Mouse (Mus musculus) kidney, adult 2 months (tissue): ENCODE data around the gene Padi6. TPM values are rescaled to one million over a fixed set of nuclear protein-coding genes. Genes with fewer than 3 reads are reported as not detected.

Source experiments
- DNase-seq: peaks from one replicate; pipeline ENCODE4 v3.0.0; 2021
- H3K27ac ChIP-seq: fragments of 200-500 bp; 2 replicates; pipeline ENCODE4 v1.5.1; 2012; ENCODE audit warnings: low read depth, low read length, control low read depth, inconsistent platforms; ENCODE audit not compliant: insufficient read depth
- H3K27me3 ChIP-seq: fragments of 200-500 bp; replicated peaks from 2 replicates; pipeline ENCODE4 v1.6.1; 2012; ENCODE audit warnings: mild to moderate bottlenecking, moderate library complexity, low read length, inconsistent platforms; ENCODE audit not compliant: control insufficient read depth, insufficient read depth
- H3K36me3 ChIP-seq: fragments of 200-500 bp; 2 replicates; pipeline ENCODE4 v1.6.1; 2012; ENCODE audit warnings: mild to moderate bottlenecking, moderate library complexity, low read length, inconsistent platforms; ENCODE audit not compliant: control insufficient read depth, insufficient read depth
- H3K4me1 ChIP-seq: fragments of 200-500 bp; 2 replicates; pipeline ENCODE4 v1.6.1; 2011; ENCODE audit warnings: low read length; ENCODE audit not compliant: control insufficient read depth, insufficient read depth
- H3K4me3 ChIP-seq: fragments of 200-500 bp; 2 replicates; pipeline ENCODE4 v1.5.1; 2011; ENCODE audit warnings: mild to moderate bottlenecking, low read depth, low read length, control low read depth; ENCODE audit not compliant: insufficient read depth
- CTCF ChIP-seq: fragments of 200-500 bp; conservative IDR thresholded peaks from 2 replicates; pipeline ENCODE4 v1.5.1; 2011; ENCODE audit warnings: low read depth, mild to moderate bottlenecking, control low read depth, low read length, moderate library complexity, mixed read lengths; ENCODE audit not compliant: insufficient read depth, insufficient read length
- POLR2A ChIP-seq: fragments of 200-500 bp; IDR thresholded peaks from one replicate; pipeline ENCODE4 v1.6.1; 2011; ENCODE audit warnings: low read depth, low read length, control low read depth
- WGBS: fragments of 180-500 bp; shearing (Covaris S2); methylation state at CpG from one replicate; pipeline ENCODE4 v1.1.7; 2018; 5-methylcytosine and 5-hydroxymethylcytosine counted together
- polyA plus RNA-seq: library from polyadenylated mRNA; depleted of rRNA; stranded (reverse); fragments of >200 nt; gene quantifications from 2 replicates; pipeline ENCODE4 v1.2.3, GENCODE M21; 2012; rRNA removed

The Padi6 gene
- not detected in 2 replicates for polyA plus RNA-seq

DNA sequence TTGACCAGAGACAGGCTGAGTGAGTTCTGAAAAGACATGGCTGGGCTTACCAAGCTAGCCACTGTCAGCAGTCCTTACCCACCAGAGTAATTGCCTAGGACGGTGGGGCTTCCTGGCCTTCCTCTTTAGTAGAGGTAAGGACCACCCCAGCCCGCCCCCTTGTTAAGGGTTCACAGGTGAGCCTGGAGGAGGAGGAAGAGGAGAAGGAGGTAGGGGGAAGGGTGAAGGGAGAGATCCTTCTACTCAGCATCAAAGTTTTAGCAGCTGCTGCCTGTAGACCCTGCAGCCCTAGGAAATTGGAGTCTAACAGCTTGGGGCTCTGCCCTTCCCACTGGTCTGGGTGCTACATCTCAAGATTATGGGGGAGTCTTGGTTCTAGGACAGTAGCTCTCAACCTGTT, at the start of gene Padi6:
TSS of gene Padi6 (minus strand) at position 101 of the 400 bp plus-strand sequence.
- Histone ChIP-seq H3K36me3 (no peaks in the 10 kb centered on the region), H3K27me3 (no peaks in the 10 kb centered on the region), H3K4me3 (no peak within 1 kb of the TSS), H3K4me1 (no peaks in the 10 kb centered on the region), H3K27ac (no peak within 1 kb of the TSS)
- no peak for DNase-seq
- 49% methylated on average over 2 of the region's 2 CpGs for WGBS
- TF ChIP-seq POLR2A (no peak), CTCF (no peak)

DNA sequence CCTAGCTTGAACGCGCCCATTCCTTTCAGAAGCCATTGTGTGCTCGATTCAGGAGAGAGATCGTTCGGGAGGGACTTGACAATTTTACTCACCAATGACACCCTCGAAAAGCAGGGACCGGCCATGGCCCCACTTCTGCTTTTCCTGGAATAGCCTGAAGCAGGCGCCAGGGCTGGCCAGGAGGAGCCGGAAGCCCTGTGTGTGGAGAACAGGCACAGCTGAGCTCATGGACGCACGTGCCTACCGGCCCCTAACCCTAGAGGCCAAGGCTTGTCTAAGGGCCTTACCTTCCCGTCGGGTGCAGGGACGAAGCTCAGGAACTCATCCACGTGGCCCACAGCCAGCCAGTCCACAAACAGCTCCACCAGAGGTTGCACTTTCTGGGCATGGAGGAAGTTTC, 48.6 kb upstream of the Padi6 start:
- no peak overlapping the region for H3K4me3 ChIP-seq
- 79% methylated on average over 16 of the region's 16 CpGs for WGBS
- H3K4me1 ChIP-seq = no peaks in the 10 kb centered on the region
- H3K27ac ChIP-seq = no peak overlapping the region
- H3K36me3 ChIP-seq = no peaks in the 10 kb centered on the region
- TF ChIP-seq POLR2A (no peak), CTCF (no peak)
- no peak for DNase-seq
- H3K27me3 ChIP-seq = no peaks in the 10 kb centered on the region

DNA sequence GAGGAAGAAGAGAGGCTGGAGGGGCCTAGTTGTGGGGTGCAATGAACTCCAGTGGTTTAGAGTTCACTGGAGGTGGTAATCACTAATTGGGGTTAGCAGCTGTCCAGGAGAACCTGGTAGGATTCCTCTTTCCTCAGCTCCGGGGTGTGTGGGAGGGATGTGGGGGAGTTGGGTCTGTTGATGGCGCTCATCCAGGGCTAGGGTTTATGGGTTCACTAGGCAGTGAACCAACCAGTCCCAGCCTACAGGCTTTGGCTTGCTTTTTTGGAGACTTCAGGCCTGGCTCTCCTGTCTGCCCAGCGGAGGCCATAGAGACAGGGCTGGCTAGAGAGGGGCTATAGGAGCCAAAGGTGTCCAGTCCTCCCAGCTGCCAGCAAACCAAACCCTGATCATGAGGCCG, 47.5 kb upstream of the Padi6 start:
- Histone ChIP-seq H3K27me3 (no peaks in the 10 kb centered on the region), H3K27ac (no peak overlapping the region), H3K36me3 (no peaks in the 10 kb centered on the region), H3K4me3 (no peak overlapping the region), H3K4me1 (no peaks in the 10 kb centered on the region)
- no peak for TF ChIP-seq CTCF
- TF ChIP-seq POLR2A = no peak
- 55% methylated on average over 4 of the region's 4 CpGs for WGBS
- no peak for DNase-seq

DNA sequence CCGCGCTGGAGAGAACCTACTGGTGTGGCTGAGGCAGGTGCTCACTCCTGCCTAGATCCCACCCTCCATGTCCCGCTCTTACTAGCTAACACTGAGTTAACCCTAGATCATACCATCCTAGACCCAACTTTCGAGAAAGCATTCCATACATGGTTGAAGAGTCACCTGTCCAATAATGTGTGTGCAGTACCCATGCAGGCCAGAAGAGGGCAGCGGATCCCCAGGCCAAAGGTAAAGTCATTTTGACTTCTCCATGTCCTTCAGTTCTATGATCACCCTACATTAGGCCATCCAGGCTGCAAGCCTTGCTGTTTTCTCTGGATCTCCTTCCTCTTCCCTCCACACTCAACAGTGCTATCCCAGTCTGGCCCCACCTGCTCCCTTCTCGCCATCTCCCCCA, 46.5 kb upstream of the Padi6 start:
- H3K36me3 ChIP-seq = no peaks in the 10 kb centered on the region
- WGBS = 51% methylated on average over 6 of the region's 6 CpGs
- no peaks in the 10 kb centered on the region for H3K4me1 ChIP-seq
- no peak overlapping the region for H3K27ac ChIP-seq
- DNase-seq = peak; percentile 67
- no peaks in the 10 kb centered on the region for H3K27me3 ChIP-seq
- peak; percentile 87 for TF ChIP-seq CTCF
- TF ChIP-seq POLR2A = no peak
- no peak overlapping the region for H3K4me3 ChIP-seq

DNA sequence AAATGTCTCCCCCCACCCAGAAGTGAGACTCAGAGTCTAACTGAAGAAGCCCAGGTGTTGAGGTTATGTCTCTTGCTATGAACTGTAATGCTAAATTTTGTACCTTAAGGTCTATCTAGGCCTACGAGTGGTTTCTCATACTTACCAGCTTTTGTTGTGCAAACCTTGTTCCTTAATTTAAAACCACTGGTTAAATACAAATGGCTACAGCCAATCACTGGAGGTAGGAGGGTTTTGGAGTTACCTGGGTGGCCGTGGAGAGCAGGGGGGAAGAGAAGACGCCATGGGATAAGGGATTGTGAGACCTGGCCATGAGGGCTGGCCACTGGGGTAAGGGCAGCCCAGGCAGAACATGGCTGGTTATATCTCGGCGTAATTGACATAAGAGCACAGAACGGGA, 45.8 kb upstream of the Padi6 start:
- 82% methylated on average over 6 of the region's 6 CpGs for WGBS
- no peak overlapping the region for H3K4me3 ChIP-seq
- no peaks in the 10 kb centered on the region for H3K27me3 ChIP-seq
- DNase-seq = no peak
- TF ChIP-seq POLR2A (no peak), CTCF (no peak)
- H3K4me1 ChIP-seq = no peaks in the 10 kb centered on the region
- no peaks in the 10 kb centered on the region for H3K36me3 ChIP-seq
- H3K27ac ChIP-seq = no peak overlapping the region

DNA sequence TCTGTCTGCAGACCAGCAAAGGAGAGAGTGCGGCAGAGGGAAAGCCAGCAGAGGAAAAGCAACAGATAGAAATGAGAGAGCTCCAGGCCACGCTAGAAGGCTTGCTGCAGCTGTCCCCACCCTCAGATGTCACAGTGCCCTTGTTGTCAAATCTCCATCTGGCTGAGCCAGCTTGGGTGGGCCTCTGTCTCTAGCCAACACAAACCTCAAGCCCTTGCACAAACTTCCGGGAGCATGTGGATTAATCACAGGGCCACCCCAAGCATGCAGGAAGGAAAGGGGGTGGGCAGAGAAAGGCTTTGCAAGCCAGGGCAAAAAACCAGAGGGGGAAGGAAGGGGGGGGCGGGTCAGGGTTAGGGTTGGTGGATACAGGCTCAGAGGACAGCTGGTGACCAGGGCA, 45.0 kb upstream of the Padi6 start:
- WGBS = 52% methylated on average over 4 of the region's 4 CpGs
- H3K27ac ChIP-seq = no peak overlapping the region
- DNase-seq = peak; percentile 64
- H3K4me1 ChIP-seq = no peaks in the 10 kb centered on the region
- H3K36me3 ChIP-seq = no peaks in the 10 kb centered on the region
- H3K4me3 ChIP-seq = no peak overlapping the region
- no peaks in the 10 kb centered on the region for H3K27me3 ChIP-seq
- TF ChIP-seq POLR2A (no peak), CTCF (no peak)

DNA sequence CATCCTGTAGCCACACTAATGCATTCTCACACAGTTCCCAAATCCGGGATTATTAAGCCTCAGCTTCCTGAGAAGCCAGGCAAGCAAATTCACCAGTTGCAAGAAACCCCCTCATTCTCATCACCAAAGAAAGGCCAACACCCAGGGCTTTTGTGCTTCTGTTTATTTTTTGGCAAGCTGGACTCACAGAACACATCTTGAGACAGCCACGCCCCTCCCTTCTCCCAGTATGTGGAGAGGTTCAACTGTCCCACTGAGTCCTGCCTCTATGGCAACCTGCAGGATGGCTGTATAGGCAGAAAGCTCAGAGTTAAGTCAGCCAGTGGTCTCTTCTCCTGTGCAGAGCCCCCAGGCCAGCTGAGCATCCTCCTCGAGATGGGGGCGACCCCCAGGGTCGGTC, 42.8 kb upstream of the Padi6 start:
- TF ChIP-seq CTCF (no peak), POLR2A (no peak)
- Histone ChIP-seq H3K27ac (no peak overlapping the region), H3K4me1 (no peaks in the 10 kb centered on the region), H3K27me3 (no peaks in the 10 kb centered on the region), H3K4me3 (no peak overlapping the region), H3K36me3 (no peaks in the 10 kb centered on the region)
- WGBS = 73% methylated on average over 5 of the region's 5 CpGs
- no peak for DNase-seq
